Mouse (Mus musculus) stomach, embryonic 14.5 days (tissue): ENCODE measurements at regions not wholly inside any gene's neighbourhood (a gene's known extent, or its start where the extent isn't known, plus 50 kb on each side); places are given as distances from the start of the nearest gene placed in this dataset.
A peak's percentile ranks its signal among the peaks of the same experiment; 100 is the strongest.

Experiments
- ATAC-seq: fragments of 200-750 bp; cut with Nextera tagmentation; 2 replicates; pipeline ENCODE4 v1.8.0; 2017; ENCODE audit warnings: low read depth, moderate TSS enrichment; ENCODE audit not compliant: insufficient number of reproducible peaks, insufficient read depth, low FRiP score
- H3K27ac ChIP-seq: fragments of 300-500 bp; sonication (generic); 2 replicates; pipeline ENCODE4 v1.5.1; 2014; ENCODE audit warnings: mild to moderate bottlenecking, low read length, moderate library complexity, mixed read lengths
- H3K27me3 ChIP-seq: fragments of 300-500 bp; sonication (generic); 2 replicates; pipeline ENCODE4 v1.6.1; 2014; ENCODE audit warnings: low read length, control low read depth, mixed read lengths; ENCODE audit not compliant: control insufficient read depth, insufficient read depth
- H3K36me3 ChIP-seq: fragments of 300-500 bp; sonication (generic); 2 replicates; pipeline ENCODE4 v1.6.1; 2014; ENCODE audit warnings: mild to moderate bottlenecking, control low read depth, low read length, moderate library complexity, mixed read lengths; ENCODE audit not compliant: control insufficient read depth, insufficient read depth
- H3K4me1 ChIP-seq: fragments of 300-500 bp; sonication (generic); 2 replicates; pipeline ENCODE4 v1.6.1; 2014; ENCODE audit warnings: low read length, control low read depth, mixed read lengths; ENCODE audit not compliant: control insufficient read depth, insufficient read depth
- H3K4me2 ChIP-seq: fragments of 300-500 bp; sonication (generic); replicated peaks from 2 replicates; pipeline ENCODE4 v1.6.1; 2014; ENCODE audit warnings: low read depth, low read length, control low read depth
- H3K4me3 ChIP-seq: fragments of 300-500 bp; sonication (generic); 2 replicates; pipeline ENCODE4 v1.5.1; 2014; ENCODE audit warnings: low read depth, low read length, control low read depth
- H3K9ac ChIP-seq: fragments of 300-500 bp; sonication (generic); replicated peaks from 2 replicates; pipeline ENCODE4 v1.6.1; 2014; ENCODE audit warnings: low read depth, mild to moderate bottlenecking, control low read depth, low read length, moderate library complexity, mixed read lengths
- H3K9me3 ChIP-seq: fragments of 300-500 bp; sonication (generic); 2 replicates; pipeline ENCODE4 v1.6.1; 2016; ENCODE audit warnings: low read depth, low read length, control low read depth; ENCODE audit not compliant: control insufficient read depth
- WGBS: fragments of 180-500 bp; shearing (Covaris S2); extraction: QIAGEN DNeasy Blood & Tissue Kit; methylation state at CpG from one replicate; pipeline ENCODE4 v1.1.7; 2014; 5-methylcytosine and 5-hydroxymethylcytosine counted together

- 20% methylated on average over 2 of the region's 2 CpGs for WGBS
- no peak overlapping the region for H3K9ac ChIP-seq
- H3K4me1 ChIP-seq = no peaks in the 10 kb centered on the region
- no peak for ATAC-seq
- no peaks in the 10 kb centered on the region for H3K27me3 ChIP-seq
- H3K9me3 ChIP-seq = no peaks in the 10 kb centered on the region
- no peaks in the 10 kb centered on the region for H3K36me3 ChIP-seq
- no peak overlapping the region for H3K4me3 ChIP-seq
- no peak overlapping the region for H3K4me2 ChIP-seq
- H3K27ac ChIP-seq = no peak overlapping the region
Measured at GRCm38 (mm10) chr2:133327653-133328052, 224.3 kb upstream of the Bmp2 start.

- Histone ChIP-seq H3K27me3 (no peaks in the 10 kb centered on the region), H3K27ac (no peak overlapping the region), H3K4me2 (no peak overlapping the region), H3K4me1 (no peaks in the 10 kb centered on the region), H3K9me3 (no peaks in the 10 kb centered on the region), H3K9ac (no peak overlapping the region), H3K4me3 (no peak overlapping the region), H3K36me3 (no peaks in the 10 kb centered on the region)
- no peak for ATAC-seq
- WGBS = 76% methylated on average over 9 of the region's 9 CpGs
Measured at GRCm38 (mm10) chr2:133336177-133336901, 215.6 kb upstream of the Bmp2 start.

GRCm38 (mm10) chr2:133338150-133338549 lies 213.8 kb upstream of the Bmp2 start:
- WGBS = 85% methylated on average over 3 of the region's 3 CpGs
- H3K4me2 ChIP-seq = no peak overlapping the region
- H3K9ac ChIP-seq = no peak overlapping the region
- H3K4me1 ChIP-seq = no peaks in the 10 kb centered on the region
- no peak overlapping the region for H3K27ac ChIP-seq
- H3K9me3 ChIP-seq = no peaks in the 10 kb centered on the region
- H3K4me3 ChIP-seq = no peak overlapping the region
- H3K36me3 ChIP-seq = no peaks in the 10 kb centered on the region
- ATAC-seq = no peak
- no peaks in the 10 kb centered on the region for H3K27me3 ChIP-seq

- Histone ChIP-seq H3K9me3 (no peaks in the 10 kb centered on the region), H3K27ac (no peak overlapping the region), H3K4me1 (no peaks in the 10 kb centered on the region), H3K4me2 (no peak overlapping the region), H3K36me3 (no peaks in the 10 kb centered on the region), H3K27me3 (no peaks in the 10 kb centered on the region), H3K9ac (no peak overlapping the region), H3K4me3 (no peak overlapping the region)
- WGBS = 62% methylated on average over 4 of the region's 4 CpGs
- no peak for ATAC-seq
Measured at GRCm38 (mm10) chr2:133341352-133341751, 210.6 kb upstream of the Bmp2 start.

GRCm38 (mm10) chr2:133345964-133346788 lies 205.8 kb upstream of the Bmp2 start:
- ATAC-seq = peak; percentile 46; the same call in 1 of the 2 replicates
- peak overlapping the region; percentile 40; the same call in 1 of the 2 replicates for H3K27ac ChIP-seq

GRCm38 (mm10) chr2:133346789-133347424 lies 205.1 kb upstream of the Bmp2 start:
- H3K27ac ChIP-seq = peak overlapping the region; percentile 40; the same call in 1 of the 2 replicates
- no peak for ATAC-seq

More at GRCm38 (mm10) chr2:133345964-133346788, 205.8 kb upstream of the Bmp2 start:
- Histone ChIP-seq H3K4me2 (peak overlapping the region; percentile 6; the same call in 1 of the 2 replicates), H3K27me3 (no peaks in the 10 kb centered on the region), H3K9me3 (no peaks in the 10 kb centered on the region), H3K4me1 (peaks cover 8% of the 10 kb centered on the region), H3K4me3 (no peak overlapping the region), H3K9ac (no peak overlapping the region), H3K36me3 (no peaks in the 10 kb centered on the region)
- WGBS = 30% methylated on average over 12 of the region's 12 CpGs

GRCm38 (mm10) chr2:133351306-133351705 lies 200.7 kb upstream of the Bmp2 start:
- ATAC-seq = no peak
- Histone ChIP-seq H3K36me3 (no peaks in the 10 kb centered on the region), H3K27me3 (no peaks in the 10 kb centered on the region), H3K27ac (no peak overlapping the region), H3K9me3 (no peaks in the 10 kb centered on the region), H3K4me1 (peaks cover 8% of the 10 kb centered on the region), H3K4me2 (no peak overlapping the region), H3K9ac (no peak overlapping the region), H3K4me3 (no peak overlapping the region)
- 82% methylated on average over 3 of the region's 3 CpGs for WGBS

More at GRCm38 (mm10) chr2:133346789-133347424, 205.1 kb upstream of the Bmp2 start:
- Histone ChIP-seq H3K36me3 (no peaks in the 10 kb centered on the region), H3K27me3 (no peaks in the 10 kb centered on the region), H3K4me2 (no peak overlapping the region), H3K4me1 (peaks cover 8% of the 10 kb centered on the region), H3K9me3 (no peaks in the 10 kb centered on the region), H3K9ac (no peak overlapping the region), H3K4me3 (no peak overlapping the region)
- WGBS = 18% methylated on average over 4 of the region's 4 CpGs

GRCm38 (mm10) chr2:133352800-133353199 lies 199.2 kb upstream of the Bmp2 start:
- H3K9me3 ChIP-seq = no peaks in the 10 kb centered on the region
- H3K27me3 ChIP-seq = no peaks in the 10 kb centered on the region
- H3K4me3 ChIP-seq = no peak overlapping the region
- H3K9ac ChIP-seq = no peak overlapping the region
- H3K4me1 ChIP-seq = no peaks in the 10 kb centered on the region
- no peaks in the 10 kb centered on the region for H3K36me3 ChIP-seq
- H3K27ac ChIP-seq = no peak overlapping the region
- no peak overlapping the region for H3K4me2 ChIP-seq
- no peak; the same call in 1 of the 2 replicates for ATAC-seq
- WGBS = 48% methylated on average over 3 of the region's 3 CpGs
